In the genomic region with DNA sequence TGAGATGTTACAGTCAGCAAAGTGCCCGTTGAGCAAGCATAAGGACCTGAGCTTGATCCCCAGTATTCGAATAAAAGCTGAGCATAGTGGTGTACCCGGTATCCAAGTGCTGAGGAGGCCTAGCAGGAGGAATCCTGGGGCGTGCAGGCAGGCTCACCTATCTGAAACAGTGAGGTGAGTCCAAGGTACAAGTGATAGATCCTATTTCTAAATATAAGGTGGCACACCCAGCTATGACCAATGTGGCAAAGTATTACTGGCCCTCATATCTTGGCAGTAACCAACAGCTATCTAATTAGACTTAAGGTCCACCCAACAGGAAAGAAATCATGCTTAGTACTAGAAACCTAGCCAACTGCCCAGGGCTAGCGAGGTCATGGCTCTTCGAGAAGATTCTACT, we compare ENCODE assay signal across 24 mouse cellular contexts. TPM values are rescaled to one million over a fixed set of nuclear protein-coding genes. Genes with fewer than 3 reads are reported as not detected.
"Had no signal": no experiment of that assay in that cellular context is flagged by ENCODE, and none has a peak within 500 bp of the region (broad histone marks: within the 10 kb centered on the region; RNA-seq: fewer than 3 reads in every experiment).

No protein-coding gene starts in this region.

- ATAC-seq: forebrain, embryonic 16.5 days; hindbrain, postnatal 0 days had no signal

- H3K27me3 ChIP-seq: heart, embryonic 12.5 days; hindbrain, embryonic 13.5 days; hindbrain, embryonic 15.5 days; limb, embryonic 12.5 days; liver, embryonic 13.5 days had no signal

- H3K9me3 ChIP-seq: heart, embryonic 10.5 days; heart, embryonic 12.5 days; hindbrain, embryonic 13.5 days; hindbrain, embryonic 15.5 days; limb, embryonic 10.5 days; limb, embryonic 12.5 days; liver, embryonic 13.5 days had no signal

- H3K9ac ChIP-seq: heart, embryonic 12.5 days; hindbrain, embryonic 13.5 days; hindbrain, embryonic 15.5 days; limb, embryonic 12.5 days; liver, embryonic 13.5 days had no signal

- H3K4me3 ChIP-seq: heart, embryonic 10.5 days; heart, embryonic 12.5 days; hindbrain, embryonic 13.5 days; hindbrain, embryonic 15.5 days; limb, embryonic 10.5 days; limb, embryonic 12.5 days; liver, embryonic 13.5 days had no signal

- H3K4me2 ChIP-seq: heart, embryonic 12.5 days; hindbrain, embryonic 13.5 days; hindbrain, embryonic 15.5 days; limb, embryonic 12.5 days; liver, embryonic 11.5 days; liver, embryonic 13.5 days had no signal

- H3K4me1 ChIP-seq: hindbrain, embryonic 13.5 days; hindbrain, embryonic 15.5 days; limb, embryonic 10.5 days; limb, embryonic 12.5 days; liver, embryonic 13.5 days had no signal

- DNase-seq: gastrocnemius, postnatal 14 days; gastrocnemius, postnatal 36 days; heart, adult 18-20 months; heart, postnatal 10 days; heart, postnatal 36 days; kidney, adult 18-20 months; kidney, adult 8-10 months; kidney, postnatal 10 days; kidney, postnatal 25 days; kidney, postnatal 4 days; layer of hippocampus, adult 9-11 months; layer of hippocampus, postnatal 36 days; liver; liver, embryonic 13.5 days had no signal

- H3K36me3 ChIP-seq: heart, embryonic 10.5 days; heart, embryonic 12.5 days; hindbrain, embryonic 13.5 days; hindbrain, embryonic 15.5 days; limb, embryonic 10.5 days; limb, embryonic 12.5 days; liver, embryonic 13.5 days had no signal

- H3K27ac ChIP-seq: heart, embryonic 10.5 days; hindbrain, embryonic 13.5 days; hindbrain, embryonic 15.5 days; hindbrain, postnatal 0 days; limb, embryonic 10.5 days; limb, embryonic 12.5 days; liver, embryonic 13.5 days had no signal

RNA-seq across cellular contexts. Expression of a gene that starts 6.4 kb away (rescaled TPM):
- polyA plus RNA-seq: forebrain, embryonic 16.5 days; hindbrain, embryonic 13.5 days; kidney, embryonic 14.5 days; liver, embryonic 11.5 days had no signal
